Mouse (Mus musculus): Measurements from ENCODE around the gene Aar2. TPM values are rescaled to one million over a fixed set of nuclear protein-coding genes. Genes with fewer than 3 reads are reported as not detected.

The Aar2 gene
- polyA plus RNA-seq, 2 experiments = 22.9 to 36.8 TPM

DNA sequence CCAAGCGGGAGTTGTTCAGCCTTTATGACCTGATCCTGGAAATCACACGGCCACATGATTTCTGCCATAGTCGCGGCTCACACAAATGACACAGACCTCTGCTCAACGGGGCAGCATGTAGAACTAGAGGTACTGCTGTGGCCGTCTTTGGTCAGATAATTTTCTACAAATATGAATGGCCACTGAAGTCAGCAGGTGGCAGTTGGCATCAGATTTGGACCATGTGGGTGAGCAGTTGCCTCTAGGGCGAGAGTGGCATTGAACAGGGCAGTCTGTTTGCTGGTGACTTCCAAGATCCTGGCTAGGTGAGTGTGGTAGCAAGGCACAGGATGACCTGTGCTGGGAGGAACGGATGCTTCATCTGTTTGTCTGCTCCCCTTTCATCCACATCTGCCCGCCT is 42.1 kb downstream of the Aar2 start:
- TF ChIP-seq POLR2A (IDR thresholded peaks at IDR 0.05; ENCODE audit: borderline replicate concordance, extremely low read depth, insufficient read depth, insufficient read length) = no peak
- H3K9me3 ChIP-seq (ENCODE audit: control insufficient read depth, low read length) = no peaks in the 10 kb centered on the region
- DNase-seq (ENCODE audit: low spot score) = no peak
- WGBS = 82% methylated on average over 9 of the region's 9 CpGs
- no peak overlapping the region for H3K4me3 ChIP-seq (replicated peaks; ENCODE audit: low read length)
- ATAC-seq (ENCODE audit: low FRiP score, low read depth) = no peak
- no peak overlapping the region for H3K4me2 ChIP-seq (replicated peaks; ENCODE audit: low read depth, low read length, severe bottlenecking)
- no peaks in the 10 kb centered on the region for H3K27me3 ChIP-seq (ENCODE audit: control insufficient read depth, insufficient read depth, low read length)
- H3K27ac ChIP-seq (replicated peaks; ENCODE audit: low read depth, low read length) = no peak overlapping the region
- H3K9ac ChIP-seq (ENCODE audit: low read depth, low read length, severe bottlenecking) = no peak overlapping the region
- H3K4me1 ChIP-seq (ENCODE audit: control insufficient read depth, insufficient read depth, low read length) = no peaks in the 10 kb centered on the region
- H3K36me3 ChIP-seq (ENCODE audit: control insufficient read depth, insufficient read depth, low read length) = no peaks in the 10 kb centered on the region

DNA sequence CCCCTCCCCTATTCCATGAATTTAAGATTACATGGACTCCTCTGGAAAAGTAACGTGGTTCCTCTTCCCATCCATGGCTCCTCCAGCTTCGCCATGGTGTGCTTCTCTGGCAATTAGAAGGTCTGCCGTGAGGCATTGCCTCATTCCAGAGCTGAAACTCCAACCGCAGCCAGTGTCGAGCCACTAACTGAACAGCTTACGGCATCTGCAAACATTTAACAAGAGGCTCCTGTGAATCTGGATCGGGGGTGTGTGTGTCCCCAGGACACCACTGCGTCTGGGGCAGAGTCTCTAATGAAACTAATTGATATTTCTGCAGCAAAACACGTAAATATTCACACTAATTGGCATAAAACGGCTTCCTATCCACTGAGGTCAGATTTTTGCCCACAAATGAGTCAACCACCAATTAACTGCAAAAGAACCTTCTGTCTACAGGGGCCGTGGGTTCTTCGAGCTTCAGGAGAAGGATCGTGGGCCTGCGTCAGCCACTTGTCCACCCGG is 47.7 kb downstream of the Aar2 start:
- Histone ChIP-seq H3K36me3 (ENCODE audit: control insufficient read depth, insufficient read depth, low read length) (no peaks in the 10 kb centered on the region), H3K4me2 (replicated peaks; ENCODE audit: low read depth, low read length, severe bottlenecking) (no peak overlapping the region), H3K4me1 (ENCODE audit: control insufficient read depth, insufficient read depth, low read length) (peaks cover 7% of the 10 kb centered on the region; the same call in 1 of the 2 replicates), H3K27ac (replicated peaks; ENCODE audit: low read depth, low read length) (no peak overlapping the region), H3K9me3 (ENCODE audit: control insufficient read depth, low read length) (no peaks in the 10 kb centered on the region), H3K9ac (ENCODE audit: low read depth, low read length, severe bottlenecking) (no peak overlapping the region), H3K4me3 (replicated peaks; ENCODE audit: low read length) (no peak overlapping the region), H3K27me3 (ENCODE audit: control insufficient read depth, insufficient read depth, low read length) (no peaks in the 10 kb centered on the region)
- 12% methylated on average over 15 of the region's 15 CpGs for WGBS
- ATAC-seq (ENCODE audit: low FRiP score, low read depth) = no peak
- TF ChIP-seq POLR2A (IDR thresholded peaks at IDR 0.05; ENCODE audit: borderline replicate concordance, extremely low read depth, insufficient read depth, insufficient read length) = no peak
- peak; percentile 50 for DNase-seq (ENCODE audit: low spot score)

- Histone ChIP-seq H3K4me2 (replicated peaks; ENCODE audit: low read depth, low read length, severe bottlenecking) (no peak overlapping the region), H3K27ac (replicated peaks; ENCODE audit: low read depth, low read length) (no peak overlapping the region), H3K9ac (ENCODE audit: low read depth, low read length, severe bottlenecking) (no peak overlapping the region), H3K36me3 (ENCODE audit: control insufficient read depth, insufficient read depth, low read length) (no peaks in the 10 kb centered on the region), H3K27me3 (ENCODE audit: control insufficient read depth, insufficient read depth, low read length) (no peaks in the 10 kb centered on the region), H3K4me3 (replicated peaks; ENCODE audit: low read length) (no peak overlapping the region), H3K4me1 (ENCODE audit: control insufficient read depth, insufficient read depth, low read length) (no peaks in the 10 kb centered on the region), H3K9me3 (ENCODE audit: control insufficient read depth, low read length) (no peaks in the 10 kb centered on the region)
- no peak for ATAC-seq (ENCODE audit: low FRiP score, low read depth)
- no peak for DNase-seq (ENCODE audit: low spot score)
- 76% methylated on average over 7 of the region's 7 CpGs for WGBS
- TF ChIP-seq POLR2A (IDR thresholded peaks at IDR 0.05; ENCODE audit: borderline replicate concordance, extremely low read depth, insufficient read depth, insufficient read length) = no peak
Measured at GRCm38 (mm10) chr2:156602581-156602980, 55.2 kb downstream of the Aar2 start.

- no peak overlapping the region for H3K9ac ChIP-seq (ENCODE audit: low read depth, low read length, severe bottlenecking)
- H3K27ac ChIP-seq (replicated peaks; ENCODE audit: low read depth, low read length) = no peak overlapping the region
- ATAC-seq (ENCODE audit: low FRiP score, low read depth) (no peak), DNase-seq (ENCODE audit: low spot score) (no peak)
- no peaks in the 10 kb centered on the region for H3K4me1 ChIP-seq (ENCODE audit: control insufficient read depth, insufficient read depth, low read length)
- H3K27me3 ChIP-seq (ENCODE audit: control insufficient read depth, insufficient read depth, low read length) = no peaks in the 10 kb centered on the region
- H3K9me3 ChIP-seq (ENCODE audit: control insufficient read depth, low read length) = no peaks in the 10 kb centered on the region
- no peak overlapping the region for H3K4me3 ChIP-seq (replicated peaks; ENCODE audit: low read length)
- no peak overlapping the region for H3K4me2 ChIP-seq (replicated peaks; ENCODE audit: low read depth, low read length, severe bottlenecking)
- WGBS = 76% methylated on average over 9 of the region's 9 CpGs
- H3K36me3 ChIP-seq (ENCODE audit: control insufficient read depth, insufficient read depth, low read length) = no peaks in the 10 kb centered on the region
- TF ChIP-seq POLR2A (IDR thresholded peaks at IDR 0.05; ENCODE audit: borderline replicate concordance, extremely low read depth, insufficient read depth, insufficient read length) = no peak
Measured at GRCm38 (mm10) chr2:156603671-156604070, 56.3 kb downstream of the Aar2 start.

GRCm38 (mm10) chr2:156605144-156605543 is 57.8 kb downstream of the Aar2 start:
- no peak for TF ChIP-seq POLR2A (IDR thresholded peaks at IDR 0.05; ENCODE audit: borderline replicate concordance, extremely low read depth, insufficient read depth, insufficient read length)

GRCm38 (mm10) chr2:156605971-156606370 is 58.6 kb downstream of the Aar2 start:
- Histone ChIP-seq H3K4me1 (ENCODE audit: control insufficient read depth, insufficient read depth, low read length) (no peaks in the 10 kb centered on the region), H3K27ac (replicated peaks; ENCODE audit: low read depth, low read length) (no peak overlapping the region), H3K9ac (ENCODE audit: low read depth, low read length, severe bottlenecking) (no peak overlapping the region), H3K9me3 (ENCODE audit: control insufficient read depth, low read length) (no peaks in the 10 kb centered on the region), H3K4me2 (replicated peaks; ENCODE audit: low read depth, low read length, severe bottlenecking) (no peak overlapping the region), H3K36me3 (ENCODE audit: control insufficient read depth, insufficient read depth, low read length) (no peaks in the 10 kb centered on the region), H3K27me3 (ENCODE audit: control insufficient read depth, insufficient read depth, low read length) (no peaks in the 10 kb centered on the region), H3K4me3 (replicated peaks; ENCODE audit: low read length) (no peak overlapping the region)
- DNase-seq (ENCODE audit: low spot score) (no peak), ATAC-seq (ENCODE audit: low FRiP score, low read depth) (no peak)
- WGBS = 82% methylated on average over 5 of the region's 5 CpGs
- TF ChIP-seq POLR2A (IDR thresholded peaks at IDR 0.05; ENCODE audit: borderline replicate concordance, extremely low read depth, insufficient read depth, insufficient read length) = no peak

More at GRCm38 (mm10) chr2:156605144-156605543, 57.8 kb downstream of the Aar2 start:
- H3K4me2 ChIP-seq (replicated peaks; ENCODE audit: low read depth, low read length, severe bottlenecking) = no peak overlapping the region
- H3K36me3 ChIP-seq (ENCODE audit: control insufficient read depth, insufficient read depth, low read length) = no peaks in the 10 kb centered on the region
- H3K4me1 ChIP-seq (ENCODE audit: control insufficient read depth, insufficient read depth, low read length) = no peaks in the 10 kb centered on the region
- H3K27me3 ChIP-seq (ENCODE audit: control insufficient read depth, insufficient read depth, low read length) = no peaks in the 10 kb centered on the region
- no peak overlapping the region for H3K27ac ChIP-seq (replicated peaks; ENCODE audit: low read depth, low read length)
- ATAC-seq (ENCODE audit: low FRiP score, low read depth) = no peak
- H3K9me3 ChIP-seq (ENCODE audit: control insufficient read depth, low read length) = no peaks in the 10 kb centered on the region
- no peak overlapping the region for H3K4me3 ChIP-seq (replicated peaks; ENCODE audit: low read length)
- H3K9ac ChIP-seq (ENCODE audit: low read depth, low read length, severe bottlenecking) = no peak overlapping the region
- DNase-seq (ENCODE audit: low spot score) = no peak
- WGBS = 75% methylated on average over 3 of the region's 3 CpGs
